Mouse (Mus musculus) kidney, adult 2 months (tissue): ENCODE measurements around the gene Trpc1. TPM values are rescaled to one million over a fixed set of nuclear protein-coding genes. Genes with fewer than 3 reads are reported as not detected.

Experiments used
- DNase-seq: peaks from one replicate; pipeline ENCODE4 v3.0.0; 2021
- H3K27ac ChIP-seq: fragments of 200-500 bp; 2 replicates; pipeline ENCODE4 v1.5.1; 2012; ENCODE audit warnings: low read depth, low read length, control low read depth, inconsistent platforms; ENCODE audit not compliant: insufficient read depth
- H3K27me3 ChIP-seq: fragments of 200-500 bp; replicated peaks from 2 replicates; pipeline ENCODE4 v1.6.1; 2012; ENCODE audit warnings: mild to moderate bottlenecking, moderate library complexity, low read length, inconsistent platforms; ENCODE audit not compliant: control insufficient read depth, insufficient read depth
- H3K36me3 ChIP-seq: fragments of 200-500 bp; 2 replicates; pipeline ENCODE4 v1.6.1; 2012; ENCODE audit warnings: mild to moderate bottlenecking, moderate library complexity, low read length, inconsistent platforms; ENCODE audit not compliant: control insufficient read depth, insufficient read depth
- H3K4me1 ChIP-seq: fragments of 200-500 bp; 2 replicates; pipeline ENCODE4 v1.6.1; 2011; ENCODE audit warnings: low read length; ENCODE audit not compliant: control insufficient read depth, insufficient read depth
- H3K4me3 ChIP-seq: fragments of 200-500 bp; 2 replicates; pipeline ENCODE4 v1.5.1; 2011; ENCODE audit warnings: mild to moderate bottlenecking, low read depth, low read length, control low read depth; ENCODE audit not compliant: insufficient read depth
- CTCF ChIP-seq: fragments of 200-500 bp; conservative IDR thresholded peaks from 2 replicates; pipeline ENCODE4 v1.5.1; 2011; ENCODE audit warnings: low read depth, mild to moderate bottlenecking, control low read depth, low read length, moderate library complexity, mixed read lengths; ENCODE audit not compliant: insufficient read depth, insufficient read length
- POLR2A ChIP-seq: fragments of 200-500 bp; IDR thresholded peaks from one replicate; pipeline ENCODE4 v1.6.1; 2011; ENCODE audit warnings: low read depth, low read length, control low read depth
- WGBS: fragments of 180-500 bp; shearing (Covaris S2); methylation state at CpG from one replicate; pipeline ENCODE4 v1.1.7; 2018; 5-methylcytosine and 5-hydroxymethylcytosine counted together
- polyA plus RNA-seq: library from polyadenylated mRNA; depleted of rRNA; stranded (reverse); fragments of >200 nt; gene quantifications from 2 replicates; pipeline ENCODE4 v1.2.3, GENCODE M21; 2012; rRNA removed

Trpc1 gene
- polyA plus RNA-seq, 1 experiment, result 11.6 TPM

- TF ChIP-seq POLR2A, result no peak
- TF ChIP-seq CTCF, result no peak
- H3K36me3 ChIP-seq, result no peaks in the 10 kb centered on the region
- H3K4me3 ChIP-seq, result no peak overlapping the region
- no peak for DNase-seq
- H3K27ac ChIP-seq, result no peak overlapping the region
- H3K4me1 ChIP-seq, result peaks cover 4% of the 10 kb centered on the region; the same call in 1 of the 2 replicates
- WGBS, result 95% methylated on average over 3 of the region's 3 CpGs
- no peaks in the 10 kb centered on the region for H3K27me3 ChIP-seq
These were observed 77.8 kb downstream of the Trpc1 start for GRCm38 (mm10) chr9:95672331-95672730.

DNA sequence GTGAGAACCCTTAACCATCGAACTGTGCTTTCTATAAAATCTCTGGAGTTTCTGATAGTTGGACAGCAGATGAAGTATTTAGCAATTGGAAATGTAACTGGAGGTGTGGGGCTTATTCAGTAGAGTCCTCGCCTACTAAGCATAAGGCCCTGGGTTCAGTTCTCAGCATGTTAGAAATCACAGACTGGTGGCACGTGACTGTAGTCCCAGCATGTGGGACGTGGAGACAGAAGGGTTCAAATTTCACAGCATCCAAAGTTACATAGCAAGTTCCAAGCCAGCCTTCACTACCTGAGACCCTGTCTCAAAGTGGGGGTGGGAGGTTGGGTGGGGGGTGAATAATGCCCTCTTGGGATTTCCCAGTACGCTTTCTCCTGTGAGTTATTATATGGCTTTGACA lies 81.9 kb downstream of the Trpc1 start:
- 73% methylated on average over 5 of the region's 5 CpGs for WGBS
- Histone ChIP-seq H3K27me3 (no peaks in the 10 kb centered on the region), H3K4me3 (no peak overlapping the region), H3K27ac (no peak overlapping the region), H3K36me3 (no peaks in the 10 kb centered on the region), H3K4me1 (no peaks in the 10 kb centered on the region; the same call in 1 of the 2 replicates)
- DNase-seq, result no peak
- TF ChIP-seq POLR2A (no peak), CTCF (no peak)

DNA sequence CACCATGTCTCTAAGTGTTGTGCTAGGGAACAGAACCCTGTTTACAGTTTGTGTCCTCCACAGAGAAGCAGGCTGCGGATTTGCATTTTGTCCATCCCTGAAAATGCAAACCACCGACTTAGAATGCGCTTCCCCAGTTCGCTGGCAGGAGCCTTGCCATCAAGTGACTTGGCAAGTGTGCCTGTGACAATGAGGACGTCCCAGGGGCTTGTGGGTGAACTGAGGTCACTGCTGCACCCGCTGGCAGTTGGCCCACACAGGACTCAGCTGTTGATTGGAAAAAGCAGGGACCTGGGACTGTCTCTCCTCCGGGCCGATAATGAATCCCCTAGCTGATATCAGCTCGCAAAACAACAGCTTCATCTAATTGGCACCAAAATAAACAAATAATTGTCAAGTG lies 82.3 kb downstream of the Trpc1 start:
- WGBS, result 55% methylated on average over 9 of the region's 9 CpGs
- no peak overlapping the region for H3K27ac ChIP-seq
- peak; percentile 64 for DNase-seq
- no peaks in the 10 kb centered on the region; the same call in 1 of the 2 replicates for H3K4me1 ChIP-seq
- H3K4me3 ChIP-seq, result no peak overlapping the region
- no peaks in the 10 kb centered on the region for H3K27me3 ChIP-seq
- H3K36me3 ChIP-seq, result no peaks in the 10 kb centered on the region
- no peak for TF ChIP-seq POLR2A
- TF ChIP-seq CTCF, result no peak

GRCm38 (mm10) chr9:95665835-95666234 lies 84.3 kb downstream of the Trpc1 start:
- no peak overlapping the region for H3K4me3 ChIP-seq
- 80% methylated on average over 6 of the region's 6 CpGs for WGBS
- no peak for DNase-seq
- no peaks in the 10 kb centered on the region; the same call in 1 of the 2 replicates for H3K4me1 ChIP-seq
- TF ChIP-seq CTCF, result no peak
- TF ChIP-seq POLR2A, result no peak
- no peak overlapping the region for H3K27ac ChIP-seq
- H3K27me3 ChIP-seq, result no peaks in the 10 kb centered on the region
- H3K36me3 ChIP-seq, result no peaks in the 10 kb centered on the region

- no peaks in the 10 kb centered on the region for H3K27me3 ChIP-seq
- H3K4me1 ChIP-seq, result no peaks in the 10 kb centered on the region; the same call in 1 of the 2 replicates
- DNase-seq, result no peak
- 56% methylated on average over 10 of the region's 10 CpGs for WGBS
- H3K4me3 ChIP-seq, result no peak overlapping the region
- TF ChIP-seq CTCF (no peak), POLR2A (no peak)
- H3K36me3 ChIP-seq, result no peaks in the 10 kb centered on the region
- H3K27ac ChIP-seq, result no peak overlapping the region
These were observed 85.7 kb downstream of the Trpc1 start for GRCm38 (mm10) chr9:95664290-95664989.

DNA sequence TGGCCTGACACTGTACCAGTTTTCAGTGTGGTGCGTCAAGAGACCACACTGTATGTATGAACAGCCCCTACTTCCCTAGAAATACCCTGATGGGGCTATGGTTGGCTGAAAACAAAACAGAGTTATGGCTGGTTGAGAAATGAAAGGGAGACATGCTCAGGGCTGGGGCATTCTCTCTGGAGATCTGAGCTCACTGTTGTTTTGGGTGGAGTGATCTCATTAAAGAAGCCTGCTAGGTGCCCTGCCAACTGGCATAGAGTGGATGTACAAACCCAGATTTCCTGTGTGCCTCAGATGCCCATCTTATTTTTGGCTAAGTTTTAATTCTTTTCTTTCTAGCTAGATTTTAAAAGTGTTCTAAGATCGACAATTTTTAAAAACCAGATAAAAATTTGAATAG lies 92.2 kb downstream of the Trpc1 start:
- DNase-seq, result no peak
- TF ChIP-seq CTCF (no peak), POLR2A (no peak)
- no peak overlapping the region for H3K27ac ChIP-seq
- H3K4me3 ChIP-seq, result no peak overlapping the region
- H3K27me3 ChIP-seq, result no peaks in the 10 kb centered on the region
- H3K4me1 ChIP-seq, result no peaks in the 10 kb centered on the region
- no peaks in the 10 kb centered on the region for H3K36me3 ChIP-seq
- WGBS, result 91% methylated on average over 2 of the region's 2 CpGs

Other genes starting within 250 kb of the Trpc1 start
- gene U2surp, start 238.4 kb downstream of the Trpc1 start, polyA plus RNA-seq, result 3.0 and 4.8 TPM in 2 replicates
- 33.3 and 48.2 TPM in 2 replicates for gene Paqr9, start 190.7 kb downstream of the Trpc1 start, polyA plus RNA-seq
- 0.78 and 0.90 TPM in 2 replicates for gene Pcolce2, start 112.8 kb downstream of the Trpc1 start, polyA plus RNA-seq
- 12.0 and 21.6 TPM in 2 replicates for gene Pls1, start 94.9 kb upstream of the Trpc1 start, polyA plus RNA-seq
- 2.7 and 2.8 TPM in 2 replicates for gene Atr, start 107.2 kb upstream of the Trpc1 start, polyA plus RNA-seq
- gene Xrn1, start 204.4 kb upstream of the Trpc1 start, polyA plus RNA-seq, result 3.2 and 4.0 TPM in 2 replicates